Mouse (Mus musculus): ENCODE data around the gene Gm45837. TPM values are rescaled to one million over a fixed set of nuclear protein-coding genes. Genes with fewer than 3 reads are reported as not detected.

Gene Gm45837
- polyA plus RNA-seq, 1 experiment from 2014 or later: not detected

DNA sequence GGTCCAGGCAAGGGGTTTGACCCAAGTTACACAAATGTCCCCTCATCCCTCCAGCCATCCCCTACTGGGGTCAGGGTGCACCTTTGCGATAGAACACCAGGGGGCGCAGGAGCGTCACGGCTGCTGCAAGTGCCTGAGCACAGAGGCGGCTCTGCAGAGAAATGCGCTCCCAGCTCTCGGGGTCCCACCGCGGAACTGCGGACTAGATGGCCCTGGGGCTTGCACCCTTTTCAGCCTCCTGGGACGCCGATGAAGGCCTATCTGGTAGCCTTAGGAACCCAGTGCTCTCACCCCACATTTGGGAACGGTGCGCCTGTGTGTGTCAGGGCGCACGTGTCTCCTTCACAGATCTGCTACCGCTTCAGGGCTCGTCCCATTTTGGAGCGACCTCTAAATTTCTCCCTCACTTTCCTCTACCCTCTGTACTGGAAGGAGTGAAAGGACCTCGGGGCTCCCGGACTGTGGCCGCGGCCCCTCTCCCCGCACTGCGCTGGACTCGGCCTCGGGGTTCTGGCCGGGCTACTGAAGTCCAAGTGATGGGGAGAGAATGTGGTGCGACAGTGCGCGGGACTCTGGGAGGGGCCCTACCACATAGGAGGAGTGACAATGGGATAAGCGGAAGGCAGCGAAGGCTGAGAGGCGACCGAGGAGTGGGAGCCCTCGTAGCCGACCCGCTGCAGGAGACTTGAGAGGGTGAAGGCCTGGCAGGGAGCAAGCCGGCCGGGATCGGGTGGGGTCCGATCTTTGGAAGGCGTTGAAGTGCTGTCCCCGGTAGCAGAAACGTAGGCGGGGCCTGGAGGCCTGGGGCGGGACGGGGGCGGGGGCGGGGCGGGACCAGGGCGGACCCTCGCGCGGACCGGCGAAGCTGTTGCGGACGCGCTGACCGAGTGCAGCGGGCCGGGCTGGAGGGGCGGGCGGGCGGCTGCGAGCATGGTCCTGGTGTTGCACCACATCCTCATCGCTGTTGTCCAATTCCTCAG is 40.0 kb downstream of the Gm45837 start:
- H3K9me3 ChIP-seq: no peaks in the 10 kb centered on the region
- peaks cover 31% of the 10 kb centered on the region for H3K4me1 ChIP-seq (replicated peaks)
- H3K27me3 ChIP-seq: peaks cover 20% of the 10 kb centered on the region
- H3K36me3 ChIP-seq: no peaks in the 10 kb centered on the region
- peak overlapping the region; percentile 99 for H3K4me2 ChIP-seq
- H3K27ac ChIP-seq (replicated peaks): no peak overlapping the region
- H3K9ac ChIP-seq: peak overlapping the region; percentile 69
- ATAC-seq (ENCODE audit: low read depth): peak; percentile 81
- WGBS: under 1% methylated on average over 67 of the region's 68 CpGs
- H3K4me3 ChIP-seq: peak overlapping the region; percentile 53

DNA sequence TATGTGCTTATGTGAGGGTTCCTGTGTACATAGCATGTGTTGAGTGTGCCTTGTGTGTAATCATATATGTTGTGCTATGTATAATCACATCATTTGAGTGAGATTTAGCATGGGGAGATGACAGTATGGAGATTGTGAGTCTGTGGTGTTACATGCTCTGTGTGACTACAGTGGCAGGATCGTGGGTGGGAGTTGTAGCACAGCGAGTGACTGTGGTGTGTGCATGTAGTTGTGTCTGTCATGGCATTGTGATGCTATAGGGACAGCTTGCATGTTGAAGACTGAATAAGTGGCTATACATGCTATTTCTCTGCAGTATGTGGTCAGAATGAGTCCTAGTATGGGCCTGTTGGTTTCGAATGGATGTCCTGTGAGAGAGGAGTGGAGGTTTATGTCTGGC is 42.0 kb downstream of the Gm45837 start:
- Histone ChIP-seq H3K4me3 (no peak overlapping the region; the same call in 1 of the 2 replicates), H3K4me2 (peak overlapping the region; percentile 99), H3K9me3 (no peaks in the 10 kb centered on the region), H3K27ac (replicated peaks) (no peak overlapping the region), H3K36me3 (no peaks in the 10 kb centered on the region), H3K4me1 (replicated peaks) (peaks cover 42% of the 10 kb centered on the region), H3K9ac (0 out of 2 replicates have a peak overlapping the region, but pooled peaks have one; percentile 26), H3K27me3 (peaks cover 25% of the 10 kb centered on the region)
- ATAC-seq (ENCODE audit: low read depth): no peak
- WGBS: 94% methylated on average over 3 of the region's 3 CpGs

DNA sequence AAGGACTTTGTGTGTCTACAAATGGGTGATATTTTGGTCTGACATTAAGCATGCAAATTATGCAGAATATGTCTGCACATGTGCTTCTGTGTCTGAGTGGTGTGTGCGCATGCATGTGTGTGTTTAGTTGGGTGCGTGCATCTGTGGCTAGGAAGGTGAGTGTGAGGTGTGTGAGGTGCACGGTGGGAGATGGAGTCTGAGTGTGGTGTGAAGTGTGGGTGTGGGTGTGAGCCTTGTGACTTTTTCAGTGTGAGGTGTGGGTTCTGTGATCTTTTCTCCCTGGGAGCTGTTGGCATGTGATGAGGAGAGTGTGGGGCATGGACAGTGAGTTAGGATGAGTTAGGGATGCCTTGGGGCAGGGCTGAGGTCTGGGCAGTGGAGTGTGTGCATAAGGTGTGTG is 42.6 kb downstream of the Gm45837 start:
- Histone ChIP-seq H3K36me3 (no peaks in the 10 kb centered on the region), H3K9ac (no peak overlapping the region), H3K27ac (replicated peaks) (no peak overlapping the region), H3K4me1 (replicated peaks) (peaks cover 49% of the 10 kb centered on the region), H3K4me3 (no peak overlapping the region), H3K4me2 (peak overlapping the region; percentile 99), H3K9me3 (no peaks in the 10 kb centered on the region), H3K27me3 (peaks cover 26% of the 10 kb centered on the region)
- 89% methylated on average over 3 of the region's 3 CpGs for WGBS
- ATAC-seq (ENCODE audit: low read depth): no peak

DNA sequence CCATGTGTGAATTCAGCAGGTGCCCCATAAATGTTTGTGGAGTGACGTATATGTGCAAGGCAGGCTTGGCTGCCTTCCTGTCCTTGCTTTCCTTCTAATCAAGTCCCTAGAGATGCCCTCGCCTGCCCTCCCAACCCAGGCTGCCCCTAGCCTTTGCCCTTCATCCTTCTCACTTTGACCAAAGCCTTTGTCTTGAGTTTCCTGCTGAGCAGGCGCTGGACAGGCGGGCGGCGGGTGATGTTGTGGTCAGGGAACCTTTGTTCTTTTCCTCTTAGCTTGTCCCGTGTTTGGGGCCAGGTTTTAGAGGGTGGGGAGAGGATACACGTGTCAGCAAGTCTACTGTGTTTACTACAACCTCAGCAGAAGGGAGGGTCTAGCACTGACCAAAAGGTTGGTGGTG is 43.0 kb downstream of the Gm45837 start:
- peaks cover 26% of the 10 kb centered on the region for H3K27me3 ChIP-seq
- peaks cover 53% of the 10 kb centered on the region for H3K4me1 ChIP-seq (replicated peaks)
- no peaks in the 10 kb centered on the region for H3K9me3 ChIP-seq
- H3K4me2 ChIP-seq: peak overlapping the region; percentile 99; the same call in 1 of the 2 replicates
- no peak overlapping the region for H3K9ac ChIP-seq
- no peak overlapping the region for H3K27ac ChIP-seq (replicated peaks)
- no peak for ATAC-seq (ENCODE audit: low read depth)
- H3K4me3 ChIP-seq: no peak overlapping the region
- 21% methylated on average over 8 of the region's 8 CpGs for WGBS
- no peaks in the 10 kb centered on the region for H3K36me3 ChIP-seq

DNA sequence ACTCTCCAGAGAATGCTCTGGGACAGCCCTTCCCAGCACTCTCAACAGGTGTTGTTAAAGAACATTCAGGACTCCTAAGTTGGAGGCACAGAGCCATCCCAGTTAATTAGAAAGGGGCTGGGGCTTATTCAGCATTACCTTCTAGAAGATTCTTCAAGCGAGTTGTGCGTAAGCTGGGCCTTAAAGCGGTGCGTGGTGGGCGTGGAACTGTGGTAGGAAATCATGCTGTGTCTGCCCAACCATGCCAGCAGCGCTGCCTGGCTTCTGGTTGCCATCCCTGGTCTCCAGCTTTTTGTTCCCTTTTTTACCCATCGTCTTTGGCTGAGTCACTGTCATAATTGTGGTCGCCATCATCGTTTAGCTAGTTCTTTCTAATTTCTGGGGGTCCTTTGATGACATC is 43.8 kb downstream of the Gm45837 start:
- no peak overlapping the region for H3K9ac ChIP-seq
- peaks cover 59% of the 10 kb centered on the region for H3K4me1 ChIP-seq (replicated peaks)
- no peaks in the 10 kb centered on the region for H3K36me3 ChIP-seq
- peaks cover 26% of the 10 kb centered on the region for H3K27me3 ChIP-seq
- no peak for ATAC-seq (ENCODE audit: low read depth)
- H3K27ac ChIP-seq (replicated peaks): no peak overlapping the region
- no peak overlapping the region for H3K4me3 ChIP-seq
- no peak overlapping the region for H3K4me2 ChIP-seq
- H3K9me3 ChIP-seq: no peaks in the 10 kb centered on the region
- 86% methylated on average over 9 of the region's 9 CpGs for WGBS

DNA sequence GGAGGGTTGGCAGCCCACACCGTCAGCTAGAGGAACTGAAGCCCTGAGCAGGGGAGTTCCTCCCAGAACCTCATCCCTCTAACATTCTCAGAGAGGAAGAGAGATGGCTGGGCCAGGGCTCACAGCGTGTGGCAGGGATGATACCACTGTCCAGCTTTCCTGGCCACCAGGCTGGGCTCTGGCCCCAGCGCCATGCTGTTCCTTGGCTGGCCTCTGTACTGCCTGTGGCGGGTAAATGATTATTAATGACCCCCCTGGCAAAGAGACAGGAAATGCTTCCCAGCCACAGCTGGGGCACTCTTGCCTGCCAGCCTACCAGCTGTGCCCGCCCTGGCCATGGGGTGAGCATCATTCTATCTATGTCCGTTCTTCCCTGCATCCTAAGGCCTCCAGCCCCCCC is 44.5 kb downstream of the Gm45837 start:
- no peak overlapping the region for H3K9ac ChIP-seq
- no peak overlapping the region for H3K4me2 ChIP-seq
- H3K4me1 ChIP-seq (replicated peaks): peaks cover 65% of the 10 kb centered on the region
- H3K4me3 ChIP-seq: no peak overlapping the region
- H3K36me3 ChIP-seq: no peaks in the 10 kb centered on the region
- H3K27ac ChIP-seq (replicated peaks): no peak overlapping the region
- H3K27me3 ChIP-seq: peaks cover 26% of the 10 kb centered on the region
- ATAC-seq (ENCODE audit: low read depth): no peak
- no peaks in the 10 kb centered on the region for H3K9me3 ChIP-seq
- WGBS: 57% methylated on average over 6 of the region's 6 CpGs

DNA sequence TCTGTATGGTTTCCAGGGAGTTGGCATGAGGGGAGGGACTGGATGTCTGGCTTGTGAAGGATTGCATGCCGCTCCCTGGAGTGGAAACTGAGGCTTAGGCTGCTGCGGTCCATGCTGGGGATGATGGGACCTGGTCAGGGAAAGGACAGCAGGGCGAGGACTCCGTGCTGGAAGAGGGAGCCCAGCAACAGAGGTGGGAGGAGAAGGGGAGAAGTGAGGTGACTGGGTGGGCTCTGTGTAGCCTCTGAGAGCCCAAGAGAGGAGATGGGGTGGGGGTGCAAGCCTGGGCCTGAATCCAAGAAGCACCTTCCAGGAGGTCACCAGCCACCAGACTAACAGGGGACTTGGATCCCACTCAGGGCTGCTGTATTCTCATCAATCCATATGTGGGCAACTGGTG is 45.6 kb downstream of the Gm45837 start:
- Histone ChIP-seq H3K4me1 (replicated peaks) (peaks cover 68% of the 10 kb centered on the region), H3K4me2 (no peak overlapping the region), H3K27me3 (peaks cover 24% of the 10 kb centered on the region), H3K27ac (replicated peaks) (no peak overlapping the region), H3K4me3 (no peak overlapping the region), H3K36me3 (no peaks in the 10 kb centered on the region), H3K9ac (no peak overlapping the region), H3K9me3 (no peaks in the 10 kb centered on the region)
- ATAC-seq (ENCODE audit: low read depth): no peak
- WGBS: 75% methylated on average over 4 of the region's 4 CpGs

DNA sequence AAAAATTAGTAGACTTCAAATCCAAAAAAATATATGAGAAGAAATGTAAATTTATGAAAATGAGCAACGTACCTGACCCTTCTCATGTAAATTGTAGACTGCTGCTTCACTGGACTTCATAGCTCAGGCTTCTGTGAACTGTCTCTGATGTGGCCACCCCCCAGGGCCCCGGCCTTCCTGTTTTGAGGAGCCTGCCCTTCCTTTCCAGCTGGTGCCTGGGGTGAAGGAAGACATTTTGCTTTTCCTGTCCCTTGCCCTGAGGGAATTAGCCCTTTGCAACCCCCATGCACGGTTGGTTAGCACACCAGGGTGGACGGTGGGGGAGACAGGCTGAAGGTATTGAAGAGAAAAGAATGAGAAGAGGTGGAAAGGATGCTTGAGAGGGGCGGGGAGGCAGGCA is 46.1 kb downstream of the Gm45837 start:
- Histone ChIP-seq H3K9ac (no peak overlapping the region), H3K27me3 (peaks cover 20% of the 10 kb centered on the region), H3K9me3 (no peaks in the 10 kb centered on the region), H3K4me3 (no peak overlapping the region), H3K27ac (replicated peaks) (no peak overlapping the region), H3K4me1 (replicated peaks) (peaks cover 67% of the 10 kb centered on the region), H3K36me3 (no peaks in the 10 kb centered on the region), H3K4me2 (no peak overlapping the region)
- 44% methylated on average over 5 of the region's 5 CpGs for WGBS
- ATAC-seq (ENCODE audit: low read depth): no peak

DNA sequence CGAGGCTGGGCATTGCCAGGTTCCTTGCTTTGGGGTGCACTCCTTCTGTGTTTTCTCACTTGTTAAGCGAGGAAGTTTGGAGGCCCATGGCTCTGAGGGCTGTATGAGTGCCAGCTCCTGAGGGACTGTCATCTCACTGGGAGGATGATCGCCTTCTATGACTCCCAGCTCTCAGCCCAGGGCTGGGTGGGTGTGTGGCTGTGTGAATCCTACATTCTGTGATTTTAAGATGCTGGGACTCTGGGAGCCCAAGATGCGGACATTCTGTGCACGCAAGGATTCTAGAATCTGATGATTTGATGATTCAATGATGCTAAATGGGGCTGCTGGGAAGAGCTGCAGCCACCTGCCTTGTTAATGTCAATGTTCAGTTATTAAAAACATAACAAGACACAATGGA is 46.6 kb downstream of the Gm45837 start:
- H3K4me2 ChIP-seq: no peak overlapping the region
- H3K27ac ChIP-seq (replicated peaks): no peak overlapping the region
- peaks cover 15% of the 10 kb centered on the region for H3K27me3 ChIP-seq
- no peak overlapping the region for H3K9ac ChIP-seq
- ATAC-seq (ENCODE audit: low read depth): no peak
- no peaks in the 10 kb centered on the region for H3K9me3 ChIP-seq
- no peak overlapping the region for H3K4me3 ChIP-seq
- WGBS: 75% methylated on average over 5 of the region's 5 CpGs
- H3K36me3 ChIP-seq: no peaks in the 10 kb centered on the region
- H3K4me1 ChIP-seq (replicated peaks): peaks cover 67% of the 10 kb centered on the region

DNA sequence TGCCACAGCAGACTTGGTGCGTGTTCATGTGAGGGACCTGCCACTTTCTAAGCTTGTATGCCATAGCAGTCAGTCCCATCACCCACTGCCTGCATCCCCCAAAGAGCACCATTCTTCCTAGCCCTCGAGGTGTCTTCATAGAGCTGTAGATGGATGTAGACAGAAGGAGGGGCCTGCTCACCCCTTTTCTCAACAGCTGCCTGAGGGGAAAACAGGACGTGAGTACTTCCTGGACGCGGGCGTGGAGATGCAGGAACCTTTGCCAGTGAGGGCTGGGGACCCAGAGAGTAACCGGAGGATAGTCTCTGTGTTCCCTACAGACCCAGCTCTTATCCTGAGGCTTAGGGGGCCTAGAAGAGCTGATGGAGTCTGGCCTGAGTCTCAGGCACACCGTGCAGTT is 47.1 kb downstream of the Gm45837 start:
- ATAC-seq (ENCODE audit: low read depth): no peak
- H3K4me1 ChIP-seq (replicated peaks): peaks cover 72% of the 10 kb centered on the region

DNA sequence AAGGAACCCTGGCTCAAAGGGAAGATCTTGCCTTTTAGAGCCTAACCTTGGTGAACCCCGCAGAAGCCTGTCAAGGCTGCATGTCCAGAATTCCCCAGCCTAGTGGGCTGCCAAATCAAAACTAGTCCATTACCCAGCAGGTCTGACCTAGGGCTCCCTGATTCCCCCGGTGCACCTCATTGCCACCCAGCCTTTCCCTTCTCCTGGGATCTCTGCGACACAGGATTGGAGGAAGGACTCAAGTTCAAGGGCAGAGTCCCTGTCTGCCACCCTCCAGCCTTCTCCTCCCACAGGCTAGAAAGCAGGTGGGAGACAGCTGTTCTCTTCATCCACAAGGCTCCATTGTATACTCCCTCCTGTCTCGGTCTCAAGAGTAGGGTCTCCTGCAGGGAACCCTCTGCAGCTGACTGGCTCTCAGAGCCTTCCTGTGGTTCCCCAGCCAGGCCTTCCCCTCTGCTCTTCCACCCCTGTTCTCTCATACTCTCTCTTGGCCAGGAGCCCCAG is 47.6 kb downstream of the Gm45837 start:
- Histone ChIP-seq H3K4me2 (no peak overlapping the region), H3K27ac (replicated peaks) (no peak overlapping the region), H3K4me3 (no peak overlapping the region), H3K9ac (no peak overlapping the region), H3K4me1 (replicated peaks) (peaks cover 78% of the 10 kb centered on the region), H3K27me3 (0 out of 2 replicates have a peak, but pooled peaks cover 6% of the 10 kb centered on the region), H3K36me3 (no peaks in the 10 kb centered on the region), H3K9me3 (no peaks in the 10 kb centered on the region)
- ATAC-seq (ENCODE audit: low read depth): no peak
- WGBS: 66% methylated on average over 4 of the region's 4 CpGs

More for the DNA sequence above, 47.1 kb downstream of the Gm45837 start:
- H3K36me3 ChIP-seq: no peaks in the 10 kb centered on the region
- H3K9ac ChIP-seq: no peak overlapping the region
- H3K9me3 ChIP-seq: no peaks in the 10 kb centered on the region
- peaks cover 10% of the 10 kb centered on the region for H3K27me3 ChIP-seq
- WGBS: 67% methylated on average over 8 of the region's 8 CpGs
- no peak overlapping the region for H3K4me3 ChIP-seq
- no peak overlapping the region for H3K4me2 ChIP-seq
- H3K27ac ChIP-seq (replicated peaks): no peak overlapping the region

DNA sequence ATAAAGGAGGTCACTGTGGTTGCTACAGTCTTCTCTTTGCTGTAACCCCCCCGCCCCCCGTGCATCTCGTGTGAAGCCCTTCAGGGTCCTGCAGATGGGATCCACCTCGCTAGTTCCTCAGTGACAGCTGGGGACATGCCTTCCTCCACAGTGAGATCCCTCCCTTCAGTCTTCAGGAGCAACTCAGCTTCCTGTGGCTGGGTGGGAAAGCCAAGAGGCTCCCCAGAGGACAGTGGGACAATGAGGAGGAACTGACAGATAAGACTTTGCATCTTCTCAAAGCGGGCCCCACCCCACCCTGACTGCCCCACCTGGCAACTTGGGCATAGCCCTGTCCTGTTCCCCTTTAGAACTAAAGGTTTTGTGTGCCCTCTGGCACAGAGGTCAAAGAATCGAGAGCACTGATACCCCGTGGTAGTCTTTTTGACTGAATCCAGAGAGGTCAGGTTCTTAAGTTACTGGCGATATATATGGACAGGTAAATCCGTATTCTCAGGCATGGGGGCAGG is 48.7 kb downstream of the Gm45837 start:
- Histone ChIP-seq H3K4me3 (no peak overlapping the region), H3K9me3 (no peaks in the 10 kb centered on the region), H3K9ac (no peak overlapping the region), H3K27me3 (0 out of 2 replicates have a peak, but pooled peaks cover 6% of the 10 kb centered on the region), H3K4me2 (no peak overlapping the region), H3K27ac (replicated peaks) (no peak overlapping the region), H3K36me3 (no peaks in the 10 kb centered on the region), H3K4me1 (replicated peaks) (peaks cover 87% of the 10 kb centered on the region)
- ATAC-seq (ENCODE audit: low read depth): no peak
- WGBS: 86% methylated on average over 9 of the region's 9 CpGs
